Mouse (Mus musculus) brain, embryonic 14.5 days (tissue): ENCODE results near the gene P3h2.

Source experiments
- CTCF ChIP-seq: fragments of 200-500 bp; IDR thresholded peaks from 2 replicates; pipeline ENCODE4 v1.5.1; 2012; ENCODE audit warnings: inconsistent platforms, mild to moderate bottlenecking, moderate library complexity, borderline replicate concordance; ENCODE audit not compliant: insufficient read depth, insufficient read length; ENCODE audit errors: extremely low read depth
- POLR2A ChIP-seq: fragments of 200-500 bp; IDR thresholded peaks from 2 replicates; pipeline ENCODE4 v1.6.1; 2012; ENCODE audit warnings: mild to moderate bottlenecking, inconsistent platforms, borderline replicate concordance; ENCODE audit not compliant: poor library complexity, insufficient read depth, insufficient read length, severe bottlenecking; ENCODE audit errors: extremely low read depth

GRCm38 (mm10) chr16:25958650-25959238 lies 146.8 kb downstream of the P3h2 start:
- TF ChIP-seq POLR2A (no peak), CTCF (no peak)
